Mouse (Mus musculus) thymus, postnatal 0 days (tissue): Measurements from ENCODE around the gene Gm8024. TPM values are rescaled to one million over a fixed set of nuclear protein-coding genes. Genes with fewer than 3 reads are reported as not detected.
"Not testable (repeated sequence)": the region's sequence is repeated elsewhere in the genome, so short reads cannot be mapped to it uniquely, and the experiment has no call there.

Source experiments
- DNase-seq: peaks from one replicate; pipeline ENCODE4 v3.0.0-alpha.2; 2015; ENCODE audit warnings: low spot score
- polyA plus RNA-seq: library from polyadenylated mRNA; unstranded; fragments of >200 nt; fragmentation: Nextera tagmentation; extraction: Ambion mirVana; gene quantifications from 2 replicates; pipeline ENCODE4 v1.2.1, GENCODE M21; 2015

Gene Gm8024
- not detected in 2 replicates for polyA plus RNA-seq

DNA sequence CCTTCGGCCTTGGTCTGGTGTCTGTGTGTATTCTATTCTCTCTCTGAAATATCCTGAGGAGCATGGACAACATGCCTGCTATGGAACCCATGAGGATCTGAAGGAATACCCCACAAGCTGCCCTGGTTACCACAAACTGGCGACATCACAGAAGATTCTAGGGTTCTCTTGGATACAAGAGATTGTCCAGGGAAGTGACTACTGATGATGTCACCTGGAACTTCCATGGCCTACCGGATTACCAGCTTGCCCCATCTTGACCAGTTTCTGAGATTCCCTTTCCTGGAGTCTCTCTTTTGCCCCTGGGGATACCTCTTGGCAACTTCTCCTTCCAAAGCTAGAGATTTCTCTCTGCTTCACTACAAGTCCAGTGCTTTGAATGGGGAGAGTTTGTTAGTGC is at the start of gene Gm8024:
TSS of gene Gm8024 (minus strand) at position 101 of the 400 bp plus-strand sequence.
- not testable (repeated sequence) for DNase-seq

DNA sequence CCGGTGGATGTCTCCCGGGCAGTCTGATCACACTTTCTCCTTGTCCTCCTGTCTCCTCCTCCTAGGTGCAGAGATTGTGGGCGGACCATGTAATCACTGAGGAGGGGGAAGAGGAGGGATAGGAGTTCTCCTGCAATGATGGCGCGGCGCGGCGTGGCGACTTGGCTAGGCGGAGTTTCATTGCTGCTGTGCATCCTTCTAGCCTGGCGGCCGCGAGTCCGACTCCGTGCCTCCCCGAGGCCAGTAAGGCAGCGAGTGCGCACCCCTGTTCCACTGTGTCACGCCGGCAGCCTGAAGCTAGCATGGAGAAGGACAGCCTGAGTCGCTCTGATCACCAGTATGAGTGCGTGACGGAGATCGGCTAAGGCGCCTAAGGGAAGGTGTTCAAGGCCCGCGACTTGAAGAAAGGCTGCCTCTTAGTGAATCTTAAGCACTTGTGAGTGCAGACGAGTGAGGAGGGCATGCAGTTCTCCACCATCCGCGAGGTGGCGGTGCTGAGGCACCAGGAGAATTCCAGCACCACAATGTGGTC is 19.2 kb upstream of the Gm8024 start:
- not testable (repeated sequence) for DNase-seq

DNA sequence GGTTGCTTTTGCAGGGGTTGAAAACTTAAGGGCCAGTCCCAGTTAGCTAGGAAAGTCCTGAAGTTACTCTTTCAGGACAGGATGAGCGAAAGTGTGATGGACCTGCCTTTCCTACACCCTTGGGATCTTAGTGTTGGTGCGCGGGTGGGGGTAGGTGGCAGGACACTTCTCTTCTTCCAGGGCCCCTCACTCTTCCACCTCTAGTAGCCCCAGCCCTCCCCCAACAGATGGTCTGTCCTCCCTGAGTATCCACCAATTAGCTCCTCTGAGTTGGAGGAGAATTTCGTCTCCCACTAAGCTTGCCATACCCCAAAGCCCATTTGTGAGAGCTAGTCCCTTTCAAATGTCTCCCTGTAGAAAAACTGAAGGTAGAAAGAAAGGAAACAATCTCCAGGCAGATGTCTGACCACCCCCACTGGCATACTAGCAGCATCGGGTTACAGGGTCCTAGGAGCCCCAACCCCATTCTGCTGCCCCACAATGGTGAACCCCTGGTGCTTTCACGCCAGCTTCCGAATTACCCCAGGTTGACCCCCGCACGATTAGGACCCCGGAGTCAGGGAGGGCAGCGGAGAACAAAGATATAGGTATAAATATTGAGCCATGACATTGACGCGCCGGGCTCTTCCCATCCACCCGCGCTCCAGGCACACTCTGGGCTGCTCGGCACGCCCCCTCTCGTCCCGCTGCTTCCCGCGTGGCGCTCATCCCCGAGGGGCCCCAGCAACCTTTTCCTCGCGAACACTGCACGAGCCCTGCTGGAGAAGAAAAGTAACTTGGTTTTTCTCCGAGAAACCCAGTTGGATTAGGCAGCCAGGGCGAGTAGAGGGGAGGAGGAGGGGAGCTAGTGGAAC is 18.5 kb upstream of the Gm8024 start:
- not testable (repeated sequence) for DNase-seq

DNA sequence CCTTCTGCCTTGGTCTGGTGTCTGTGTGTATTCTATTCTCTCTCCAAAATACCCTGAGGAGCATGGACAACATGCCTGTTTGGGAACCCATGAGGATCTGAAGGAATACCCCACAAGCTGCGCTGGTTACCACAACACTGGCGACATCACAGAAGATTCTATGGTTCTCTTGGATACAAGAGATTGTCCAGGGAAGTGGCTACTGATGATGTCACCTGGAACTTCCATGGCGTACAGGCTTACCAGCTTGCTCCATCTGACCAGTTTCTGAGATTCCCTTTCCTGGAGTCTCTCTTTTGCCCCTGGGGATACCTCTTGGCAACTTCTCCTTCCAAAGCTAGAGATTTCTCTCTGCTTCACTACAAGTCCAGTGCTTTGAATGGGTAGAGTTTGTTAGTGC is 21.8 kb downstream of the Gm8024 start, which contains the start of gene Gm8020:
TSS of gene Gm8020 (minus strand) at position 101 of the 400 bp plus-strand sequence.
- DNase-seq, result not testable (repeated sequence)

Other genes starting within 250 kb of the Gm8024 start
- not detected in 2 replicates for gene Gm9611, start 226.9 kb downstream of the Gm8024 start, polyA plus RNA-seq
- not detected in 2 replicates for gene Gm7995, start 214.1 kb downstream of the Gm8024 start, polyA plus RNA-seq
- gene Gm8005, start 84.6 kb downstream of the Gm8024 start, polyA plus RNA-seq, result not detected in 2 replicates
- not detected in 2 replicates for gene Gm8011, start 60.4 kb downstream of the Gm8024 start, polyA plus RNA-seq
- gene Gm8020, start 21.9 kb downstream of the Gm8024 start, polyA plus RNA-seq, result not detected in 2 replicates
- gene Gm17124, start 75.6 kb upstream of the Gm8024 start, polyA plus RNA-seq, result not detected in 2 replicates
- not detected in 2 replicates for gene Gm3633, start 117.6 kb upstream of the Gm8024 start, polyA plus RNA-seq
- gene Gm10378, start 131.7 kb upstream of the Gm8024 start, polyA plus RNA-seq, result not detected in 2 replicates
- gene Gm3015, start 244.5 kb upstream of the Gm8024 start, polyA plus RNA-seq, result not detected in 2 replicates